Mouse (Mus musculus): ENCODE measurements at regions not wholly inside any gene's neighbourhood (a gene's known extent, or its start where the extent isn't known, plus 50 kb on each side); places are given as distances from the start of the nearest gene placed in this dataset.

GRCm38 (mm10) chr4:105656071-105656655 lies 133.5 kb upstream of the Gm12728 start:
- Histone ChIP-seq H3K4me3 (replicated peaks) (no peak overlapping the region), H3K36me3 (no peaks in the 10 kb centered on the region), H3K27ac (no peak overlapping the region), H3K4me2 (no peak overlapping the region), H3K9me3 (no peaks in the 10 kb centered on the region), H3K9ac (replicated peaks) (no peak overlapping the region), H3K4me1 (replicated peaks) (peaks cover 11% of the 10 kb centered on the region), H3K27me3 (no peaks in the 10 kb centered on the region)
- no peak for ATAC-seq (ENCODE audit: insufficient number of reproducible peaks, insufficient read depth, low FRiP score, low TSS enrichment, low read depth)
- WGBS, result 51% methylated on average over 5 of the region's 5 CpGs

DNA sequence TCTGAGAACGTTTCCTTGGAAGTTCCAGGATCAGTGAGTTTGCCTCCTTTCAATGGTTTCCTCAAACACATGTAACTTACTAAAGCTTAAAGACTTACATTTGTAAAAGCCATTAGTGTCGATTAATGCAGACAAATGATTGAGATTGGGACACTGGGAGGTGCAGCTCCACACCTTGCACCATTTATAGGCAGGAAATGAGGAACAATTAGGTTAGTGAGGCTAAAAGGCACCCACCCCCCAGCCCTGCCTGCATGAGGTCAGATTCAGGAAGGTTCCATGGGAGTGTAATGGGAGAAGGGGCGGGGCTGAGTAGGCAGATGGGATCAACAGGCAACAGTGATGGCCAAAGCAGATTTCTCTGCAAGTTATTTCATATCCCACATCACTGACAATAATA lies 131.1 kb upstream of the Gm12728 start:
- WGBS, result 28% methylated on average over 3 of the region's 3 CpGs
- no peak for ATAC-seq (ENCODE audit: insufficient number of reproducible peaks, insufficient read depth, low FRiP score, low TSS enrichment, low read depth)
- no peaks in the 10 kb centered on the region for H3K9me3 ChIP-seq
- H3K27ac ChIP-seq, result 0 out of 2 replicates have a peak overlapping the region, but pooled peaks have one; percentile 53
- H3K4me1 ChIP-seq (replicated peaks), result peaks cover 19% of the 10 kb centered on the region
- no peak overlapping the region for H3K4me2 ChIP-seq
- H3K4me3 ChIP-seq (replicated peaks), result no peak overlapping the region
- H3K36me3 ChIP-seq, result no peaks in the 10 kb centered on the region
- H3K27me3 ChIP-seq, result no peaks in the 10 kb centered on the region
- H3K9ac ChIP-seq (replicated peaks), result no peak overlapping the region

DNA sequence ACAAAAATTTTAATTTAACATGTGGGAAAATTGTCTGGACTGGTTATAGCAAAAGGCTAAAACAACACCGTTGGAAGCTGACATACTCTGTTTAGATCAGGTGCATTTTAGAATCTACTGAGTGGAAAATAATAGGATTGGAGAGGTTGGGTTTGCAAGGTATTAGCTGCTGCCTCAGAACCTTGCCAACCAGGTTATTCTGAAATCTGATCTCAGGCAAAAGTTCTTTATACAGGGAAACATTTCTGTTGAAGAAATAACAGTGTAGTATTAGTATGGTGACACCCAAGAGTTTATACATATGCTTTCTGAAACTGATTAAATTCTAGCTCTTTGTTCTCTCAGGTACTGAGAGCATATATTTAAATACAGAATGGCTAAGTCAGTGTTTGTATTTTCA lies 113.0 kb upstream of the Gm12728 start:
- 76% methylated on average over 1 of the region's 1 CpGs for WGBS
- H3K4me1 ChIP-seq (replicated peaks), result no peaks in the 10 kb centered on the region
- no peaks in the 10 kb centered on the region for H3K36me3 ChIP-seq
- ATAC-seq (ENCODE audit: insufficient number of reproducible peaks, insufficient read depth, low FRiP score, low TSS enrichment, low read depth), result no peak
- peaks cover 5% of the 10 kb centered on the region; the same call in 1 of the 2 replicates for H3K9me3 ChIP-seq
- H3K9ac ChIP-seq (replicated peaks), result no peak overlapping the region
- H3K27ac ChIP-seq, result no peak overlapping the region
- H3K4me3 ChIP-seq (replicated peaks), result no peak overlapping the region
- H3K27me3 ChIP-seq, result no peaks in the 10 kb centered on the region
- no peak overlapping the region for H3K4me2 ChIP-seq

- Histone ChIP-seq H3K27ac (no peak overlapping the region), H3K4me3 (replicated peaks) (no peak overlapping the region), H3K27me3 (no peaks in the 10 kb centered on the region), H3K4me1 (replicated peaks) (peaks cover 17% of the 10 kb centered on the region), H3K9me3 (no peaks in the 10 kb centered on the region), H3K4me2 (no peak overlapping the region), H3K9ac (replicated peaks) (no peak overlapping the region), H3K36me3 (no peaks in the 10 kb centered on the region)
- no peak for ATAC-seq (ENCODE audit: insufficient number of reproducible peaks, insufficient read depth, low FRiP score, low TSS enrichment, low read depth)
- 50% methylated on average over 3 of the region's 3 CpGs for WGBS
Observed at GRCm38 (mm10) chr4:105690716-105691115, 99.0 kb upstream of the Gm12728 start.

DNA sequence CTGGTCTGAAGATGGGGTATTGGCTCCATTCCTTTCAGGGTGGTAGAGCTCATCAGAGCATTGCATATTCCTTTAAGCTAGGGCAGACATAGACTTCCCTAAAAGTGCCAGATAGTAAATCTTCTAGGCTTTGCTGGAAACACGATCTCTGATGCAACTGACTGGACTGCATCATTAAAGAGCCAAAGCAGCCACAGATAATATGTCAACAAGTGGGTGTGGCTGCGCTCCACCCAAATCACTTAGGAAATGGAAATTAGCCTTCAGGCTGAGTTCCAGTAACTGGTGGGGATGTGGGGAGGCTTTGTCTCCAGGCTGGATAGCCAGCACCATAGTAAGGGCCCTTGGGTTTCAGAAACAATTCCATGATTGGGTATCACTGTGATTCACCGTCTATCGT lies 97.3 kb upstream of the Gm12728 start:
- no peak for ATAC-seq (ENCODE audit: insufficient number of reproducible peaks, insufficient read depth, low FRiP score, low TSS enrichment, low read depth)
- H3K9me3 ChIP-seq, result no peaks in the 10 kb centered on the region
- H3K9ac ChIP-seq (replicated peaks), result no peak overlapping the region
- H3K4me1 ChIP-seq (replicated peaks), result peaks cover 14% of the 10 kb centered on the region
- H3K4me2 ChIP-seq, result no peak overlapping the region
- H3K4me3 ChIP-seq (replicated peaks), result no peak overlapping the region
- WGBS, result 79% methylated on average over 4 of the region's 4 CpGs
- H3K27me3 ChIP-seq, result no peaks in the 10 kb centered on the region
- no peaks in the 10 kb centered on the region for H3K36me3 ChIP-seq
- no peak overlapping the region for H3K27ac ChIP-seq

DNA sequence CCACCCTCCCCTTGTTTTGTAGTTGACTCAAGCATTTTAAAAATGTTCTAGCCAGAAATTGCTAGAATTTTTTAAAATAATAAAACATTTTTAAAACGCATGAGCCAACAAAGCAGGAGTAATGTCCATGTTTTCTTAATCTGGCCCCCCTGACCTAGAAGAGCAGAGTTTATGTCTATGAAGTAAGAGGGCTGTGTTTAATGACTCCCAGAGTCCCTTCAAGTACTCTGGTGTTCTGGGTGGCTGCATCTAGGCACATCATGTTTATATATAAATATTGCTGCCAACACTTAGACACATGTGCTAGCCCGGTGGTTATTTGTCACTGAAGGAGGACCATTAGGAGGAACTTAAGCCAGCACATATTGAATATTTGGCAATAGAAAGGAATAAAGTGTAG lies 93.8 kb upstream of the Gm12728 start:
- no peaks in the 10 kb centered on the region for H3K36me3 ChIP-seq
- no peaks in the 10 kb centered on the region for H3K9me3 ChIP-seq
- H3K27me3 ChIP-seq, result no peaks in the 10 kb centered on the region
- H3K4me1 ChIP-seq (replicated peaks), result 0 out of 2 replicates have a peak, but pooled peaks cover 3% of the 10 kb centered on the region
- no peak overlapping the region for H3K27ac ChIP-seq
- ATAC-seq (ENCODE audit: insufficient number of reproducible peaks, insufficient read depth, low FRiP score, low TSS enrichment, low read depth), result no peak
- 54% methylated on average over 2 of the region's 2 CpGs for WGBS
- no peak overlapping the region for H3K4me3 ChIP-seq (replicated peaks)
- H3K4me2 ChIP-seq, result no peak overlapping the region
- H3K9ac ChIP-seq (replicated peaks), result no peak overlapping the region

- 0 out of 2 replicates have a peak, but pooled peaks cover 3% of the 10 kb centered on the region for H3K4me1 ChIP-seq (replicated peaks)
- ATAC-seq (ENCODE audit: insufficient number of reproducible peaks, insufficient read depth, low FRiP score, low TSS enrichment, low read depth), result no peak
- H3K9me3 ChIP-seq, result no peaks in the 10 kb centered on the region
- no peak overlapping the region for H3K27ac ChIP-seq
- no peak overlapping the region for H3K4me2 ChIP-seq
- no peak overlapping the region for H3K4me3 ChIP-seq (replicated peaks)
- H3K36me3 ChIP-seq, result no peaks in the 10 kb centered on the region
- 87% methylated on average over 4 of the region's 4 CpGs for WGBS
- H3K9ac ChIP-seq (replicated peaks), result no peak overlapping the region
- H3K27me3 ChIP-seq, result no peaks in the 10 kb centered on the region
Observed at GRCm38 (mm10) chr4:105697123-105697522, 92.5 kb upstream of the Gm12728 start.

DNA sequence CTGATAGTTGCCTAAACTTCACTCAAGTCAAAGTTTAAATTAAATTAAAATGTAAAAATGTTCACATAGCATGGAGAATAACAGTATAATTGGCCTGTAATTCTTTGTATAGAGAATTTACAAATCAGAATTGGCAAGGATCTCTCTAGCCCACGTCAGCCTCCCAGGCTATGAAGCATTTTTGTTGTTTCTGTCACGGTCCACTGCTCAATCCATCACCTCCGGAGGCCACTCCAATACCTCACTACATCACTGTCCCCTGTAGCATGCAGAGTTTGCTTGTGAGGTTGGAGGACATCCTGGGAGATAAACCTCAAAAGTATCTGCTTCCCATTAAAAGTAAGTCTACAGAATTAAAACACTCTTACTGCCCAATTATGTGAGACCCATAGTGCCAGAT lies 87.6 kb upstream of the Gm12728 start:
- Histone ChIP-seq H3K4me1 (replicated peaks) (0 out of 2 replicates have a peak, but pooled peaks cover 3% of the 10 kb centered on the region), H3K9ac (replicated peaks) (no peak overlapping the region), H3K27ac (no peak overlapping the region), H3K36me3 (no peaks in the 10 kb centered on the region), H3K27me3 (no peaks in the 10 kb centered on the region), H3K4me3 (replicated peaks) (no peak overlapping the region), H3K4me2 (no peak overlapping the region), H3K9me3 (no peaks in the 10 kb centered on the region)
- ATAC-seq (ENCODE audit: insufficient number of reproducible peaks, insufficient read depth, low FRiP score, low TSS enrichment, low read depth), result no peak
- WGBS, result 60% methylated on average over 3 of the region's 3 CpGs

DNA sequence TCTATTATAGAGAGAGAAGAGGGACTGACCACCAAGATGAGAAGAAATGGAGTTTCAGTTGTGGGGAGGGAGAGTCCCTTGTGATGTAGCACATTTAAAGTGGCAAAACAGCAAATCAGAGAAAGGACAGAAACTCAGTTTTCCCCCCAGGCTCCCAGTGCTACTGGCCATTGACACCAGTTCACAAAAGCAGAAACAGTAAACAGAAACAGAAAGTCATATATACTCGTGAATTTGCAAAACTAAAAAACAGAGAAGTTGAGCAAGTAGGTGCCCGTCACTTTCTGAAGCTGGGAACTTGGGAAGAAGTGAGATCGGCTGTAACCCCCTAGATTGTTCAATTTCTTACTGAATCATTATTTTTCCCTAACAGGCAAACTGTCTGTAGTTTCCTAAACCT lies 86.3 kb upstream of the Gm12728 start:
- Histone ChIP-seq H3K9ac (replicated peaks) (no peak overlapping the region), H3K4me1 (replicated peaks) (peaks cover 4% of the 10 kb centered on the region), H3K27ac (no peak overlapping the region), H3K27me3 (no peaks in the 10 kb centered on the region), H3K4me2 (no peak overlapping the region), H3K4me3 (replicated peaks) (no peak overlapping the region), H3K36me3 (no peaks in the 10 kb centered on the region), H3K9me3 (no peaks in the 10 kb centered on the region)
- ATAC-seq (ENCODE audit: insufficient number of reproducible peaks, insufficient read depth, low FRiP score, low TSS enrichment, low read depth), result no peak
- 75% methylated on average over 3 of the region's 3 CpGs for WGBS

DNA sequence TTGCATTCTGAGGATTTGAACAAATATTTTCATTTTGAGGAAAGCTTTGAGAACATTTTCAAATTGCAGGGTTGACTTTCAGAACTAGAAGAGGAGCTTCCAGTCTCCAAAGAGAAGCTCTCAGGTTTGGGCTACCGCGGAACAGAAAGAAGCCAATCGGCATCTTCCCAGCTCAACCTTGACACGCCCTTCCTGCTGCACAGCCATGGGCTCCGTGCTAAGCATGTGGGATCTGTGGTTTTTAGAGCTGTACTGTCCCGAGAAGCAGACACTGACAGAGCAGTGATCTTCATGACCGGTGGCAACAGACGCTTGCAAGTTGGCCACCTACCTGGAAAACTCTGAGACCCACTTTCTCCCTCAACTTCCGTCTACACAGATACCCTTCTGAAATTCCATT lies 85.4 kb upstream of the Gm12728 start:
- no peak for ATAC-seq (ENCODE audit: insufficient number of reproducible peaks, insufficient read depth, low FRiP score, low TSS enrichment, low read depth)

GRCm38 (mm10) chr4:105705996-105706395 lies 83.7 kb upstream of the Gm12728 start:
- no peaks in the 10 kb centered on the region for H3K36me3 ChIP-seq
- no peak overlapping the region for H3K4me3 ChIP-seq (replicated peaks)
- H3K4me1 ChIP-seq (replicated peaks), result peaks cover 15% of the 10 kb centered on the region
- WGBS, result 74% methylated on average over 6 of the region's 6 CpGs
- H3K27me3 ChIP-seq, result no peaks in the 10 kb centered on the region
- no peak overlapping the region for H3K4me2 ChIP-seq
- no peak for ATAC-seq (ENCODE audit: insufficient number of reproducible peaks, insufficient read depth, low FRiP score, low TSS enrichment, low read depth)
- no peaks in the 10 kb centered on the region for H3K9me3 ChIP-seq
- H3K9ac ChIP-seq (replicated peaks), result no peak overlapping the region
- H3K27ac ChIP-seq, result no peak overlapping the region

More for the DNA sequence above, 85.4 kb upstream of the Gm12728 start:
- WGBS, result 86% methylated on average over 9 of the region's 9 CpGs
- Histone ChIP-seq H3K27me3 (no peaks in the 10 kb centered on the region), H3K27ac (no peak overlapping the region), H3K9ac (replicated peaks) (no peak overlapping the region), H3K4me3 (replicated peaks) (no peak overlapping the region), H3K36me3 (no peaks in the 10 kb centered on the region), H3K9me3 (no peaks in the 10 kb centered on the region), H3K4me2 (no peak overlapping the region), H3K4me1 (replicated peaks) (peaks cover 11% of the 10 kb centered on the region)

DNA sequence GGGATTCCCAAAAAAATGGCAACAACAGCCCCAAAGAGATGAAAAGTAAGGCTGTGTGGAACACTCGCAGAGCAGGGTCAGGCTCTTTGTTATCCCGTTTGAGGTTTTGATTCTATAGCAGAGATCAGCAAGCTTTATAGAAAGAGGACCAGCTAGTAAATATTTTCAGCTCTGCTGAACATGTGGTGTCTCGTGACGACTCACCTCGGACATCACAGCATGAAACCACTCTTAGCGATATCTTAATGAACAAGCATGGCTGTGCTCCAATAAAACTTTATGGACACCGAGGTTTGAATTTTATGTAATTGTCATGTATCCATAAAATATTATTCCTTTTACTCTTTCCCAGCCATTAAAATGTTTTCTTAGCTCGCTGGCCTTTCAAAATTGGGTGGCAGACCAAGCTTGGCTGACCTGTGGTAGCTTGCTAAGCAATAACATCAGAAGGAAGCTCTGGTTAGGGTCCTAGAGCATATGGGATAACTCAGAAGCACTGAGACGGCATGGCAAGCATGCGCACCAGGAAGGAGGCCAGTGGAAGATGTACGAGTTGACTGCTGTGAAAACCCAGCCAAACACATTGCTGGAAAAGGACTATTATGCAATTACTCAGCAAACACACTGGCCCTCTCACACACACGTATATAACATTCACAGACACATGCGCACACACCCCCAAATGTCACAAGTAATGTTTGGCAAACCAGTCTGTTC lies 81.4 kb upstream of the Gm12728 start:
- no peak for ATAC-seq (ENCODE audit: insufficient number of reproducible peaks, insufficient read depth, low FRiP score, low TSS enrichment, low read depth)
- Histone ChIP-seq H3K9ac (replicated peaks) (no peak overlapping the region), H3K27me3 (no peaks in the 10 kb centered on the region), H3K36me3 (no peaks in the 10 kb centered on the region), H3K4me2 (no peak overlapping the region), H3K4me1 (replicated peaks) (peaks cover 15% of the 10 kb centered on the region), H3K9me3 (peaks cover 7% of the 10 kb centered on the region), H3K4me3 (replicated peaks) (no peak overlapping the region), H3K27ac (0 out of 2 replicates have a peak overlapping the region, but pooled peaks have one; percentile 8)
- 32% methylated on average over 13 of the region's 13 CpGs for WGBS
